Mouse (Mus musculus): ENCODE measurements at regions not wholly inside any gene's neighbourhood (a gene's known extent, or its start where the extent isn't known, plus 50 kb on each side); places are given as distances from the start of the nearest gene placed in this dataset.
A peak's percentile ranks its signal among the peaks of the same experiment; 100 is the strongest.

DNA sequence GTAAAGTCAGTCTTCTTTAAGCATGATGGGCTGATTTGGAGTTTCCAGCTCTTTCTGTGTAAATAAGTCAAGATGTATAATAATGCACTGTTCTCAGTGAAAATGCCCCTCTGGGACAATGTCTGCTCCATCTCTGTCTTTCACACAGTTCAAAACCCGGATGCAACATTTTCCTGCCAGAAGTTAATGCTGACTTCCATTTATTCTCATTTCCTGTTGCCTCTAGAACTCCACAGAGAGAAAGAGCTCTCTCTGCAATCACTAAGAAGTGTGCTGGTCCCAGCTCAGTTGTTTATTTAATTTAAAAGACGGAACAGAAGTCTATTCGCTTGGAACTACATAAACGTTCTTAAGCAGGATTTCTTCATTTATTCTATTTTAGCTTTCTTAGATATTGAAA, 92.0 kb upstream of the Hpgd start:
- TF ChIP-seq POLR2A (IDR thresholded peaks at IDR 0.05; ENCODE audit: low read depth, low read length) (no peak), CTCF (conservative IDR thresholded peaks at IDR 0.05; ENCODE audit: insufficient read depth, insufficient read length, low read depth, low read length) (no peak)
- DNase-seq = no peak
- H3K36me3 ChIP-seq (ENCODE audit: control insufficient read depth, insufficient read depth, low read length) = no peaks in the 10 kb centered on the region
- 54% methylated on average over 4 of the region's 4 CpGs for WGBS
- no peaks in the 10 kb centered on the region for H3K27me3 ChIP-seq (replicated peaks; ENCODE audit: control insufficient read depth, insufficient read depth, low read length)
- no peaks in the 10 kb centered on the region for H3K4me1 ChIP-seq (ENCODE audit: control insufficient read depth, insufficient read depth, low read length)
- no peak overlapping the region for H3K27ac ChIP-seq (ENCODE audit: insufficient read depth, low read depth, low read length)
- H3K4me3 ChIP-seq (ENCODE audit: insufficient read depth, low read depth, low read length) = no peak overlapping the region

DNA sequence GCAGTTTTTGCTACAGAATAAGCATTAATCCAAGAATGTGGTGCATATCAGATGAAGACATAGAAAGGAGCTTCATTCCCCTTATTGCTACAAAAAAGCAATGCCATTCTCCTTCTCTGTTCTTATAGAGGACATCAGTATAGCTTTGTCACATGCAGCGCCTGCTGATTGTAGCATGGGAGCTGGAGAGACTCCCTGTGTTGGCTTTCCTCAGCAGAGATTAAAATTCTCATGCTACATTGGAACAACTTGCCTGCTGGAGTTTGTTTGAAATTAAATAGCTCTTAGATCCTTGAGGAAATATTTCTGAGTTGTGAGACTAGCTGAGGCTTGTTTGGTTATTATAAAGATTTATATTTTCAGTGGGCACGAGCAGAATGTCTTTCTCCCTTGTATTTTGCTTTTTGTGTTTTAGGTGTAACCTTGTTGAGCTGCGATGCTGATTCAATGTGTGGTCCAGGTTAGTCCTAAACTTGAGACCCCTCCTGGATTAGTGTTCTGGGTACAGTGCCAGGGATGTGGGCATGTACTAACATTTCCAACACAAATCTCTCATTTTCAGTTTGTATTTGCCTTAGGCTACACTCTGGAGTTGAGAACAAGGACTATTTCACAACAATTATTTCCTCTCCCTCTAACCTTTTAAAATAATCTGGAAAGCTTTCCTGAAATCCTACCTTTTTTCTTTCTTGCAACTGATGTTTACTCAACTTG, 82.3 kb upstream of the Hpgd start:
- WGBS = 89% methylated on average over 3 of the region's 3 CpGs
- TF ChIP-seq CTCF (conservative IDR thresholded peaks at IDR 0.05; ENCODE audit: insufficient read depth, insufficient read length, low read depth, low read length) = no peak
- no peak for TF ChIP-seq POLR2A (IDR thresholded peaks at IDR 0.05; ENCODE audit: low read depth, low read length)
- Histone ChIP-seq H3K4me3 (ENCODE audit: insufficient read depth, low read depth, low read length) (no peak overlapping the region), H3K27ac (ENCODE audit: insufficient read depth, low read depth, low read length) (no peak overlapping the region), H3K36me3 (ENCODE audit: control insufficient read depth, insufficient read depth, low read length) (no peaks in the 10 kb centered on the region), H3K4me1 (ENCODE audit: control insufficient read depth, insufficient read depth, low read length) (no peaks in the 10 kb centered on the region), H3K27me3 (replicated peaks; ENCODE audit: control insufficient read depth, insufficient read depth, low read length) (no peaks in the 10 kb centered on the region)
- no peak for DNase-seq

DNA sequence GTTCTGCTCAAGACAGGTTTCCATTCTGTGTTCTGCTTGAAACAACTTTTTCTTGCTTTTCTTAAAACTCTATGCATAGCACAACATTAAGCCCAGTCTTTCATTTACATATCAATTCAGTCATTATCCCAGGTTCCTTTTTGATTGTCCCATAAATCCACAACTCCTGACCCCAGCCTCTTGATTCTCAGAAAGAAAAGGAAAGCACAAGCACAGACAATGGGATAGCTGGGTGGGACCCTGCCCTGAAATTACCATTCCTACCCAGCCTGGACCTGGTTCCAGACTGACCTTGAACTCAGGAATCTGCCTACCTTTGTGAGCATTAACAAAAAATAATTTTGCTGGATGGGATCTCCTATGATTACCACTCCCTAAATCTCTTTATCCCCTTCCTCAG, 75.5 kb upstream of the Hpgd start:
- Histone ChIP-seq H3K36me3 (ENCODE audit: control insufficient read depth, insufficient read depth, low read length) (no peaks in the 10 kb centered on the region), H3K27me3 (replicated peaks; ENCODE audit: control insufficient read depth, insufficient read depth, low read length) (no peaks in the 10 kb centered on the region), H3K4me3 (ENCODE audit: insufficient read depth, low read depth, low read length) (no peak overlapping the region), H3K4me1 (ENCODE audit: control insufficient read depth, insufficient read depth, low read length) (no peaks in the 10 kb centered on the region), H3K27ac (ENCODE audit: insufficient read depth, low read depth, low read length) (no peak overlapping the region)
- DNase-seq = no peak
- no peak for TF ChIP-seq POLR2A (IDR thresholded peaks at IDR 0.05; ENCODE audit: low read depth, low read length)
- no peak for TF ChIP-seq CTCF (conservative IDR thresholded peaks at IDR 0.05; ENCODE audit: insufficient read depth, insufficient read length, low read depth, low read length)

DNA sequence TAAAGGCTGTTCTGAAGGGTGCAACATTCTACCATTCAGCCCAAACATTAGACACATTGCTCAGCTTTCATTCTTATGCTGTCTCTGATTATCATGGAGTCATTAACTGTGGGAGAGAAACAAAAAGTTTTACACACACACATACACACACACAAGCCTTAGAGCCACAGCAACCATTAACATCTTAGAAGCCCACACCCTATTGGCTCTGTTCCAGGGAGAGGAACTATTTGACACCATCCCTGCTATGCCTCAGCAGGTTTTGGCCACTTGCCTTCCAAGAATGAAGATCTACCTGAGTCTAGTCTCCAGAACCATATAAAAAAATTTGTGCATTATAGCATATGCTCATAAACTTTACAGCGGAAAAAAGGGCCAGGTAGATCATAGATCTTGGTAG, 75.0 kb upstream of the Hpgd start:
- no peaks in the 10 kb centered on the region for H3K36me3 ChIP-seq (ENCODE audit: control insufficient read depth, insufficient read depth, low read length)
- H3K4me3 ChIP-seq (ENCODE audit: insufficient read depth, low read depth, low read length) = no peak overlapping the region
- H3K4me1 ChIP-seq (ENCODE audit: control insufficient read depth, insufficient read depth, low read length) = no peaks in the 10 kb centered on the region
- peak; percentile 50 for DNase-seq
- H3K27me3 ChIP-seq (replicated peaks; ENCODE audit: control insufficient read depth, insufficient read depth, low read length) = no peaks in the 10 kb centered on the region
- TF ChIP-seq POLR2A (IDR thresholded peaks at IDR 0.05; ENCODE audit: low read depth, low read length) (no peak), CTCF (conservative IDR thresholded peaks at IDR 0.05; ENCODE audit: insufficient read depth, insufficient read length, low read depth, low read length) (no peak)
- 98% methylated on average over 1 of the region's 1 CpGs for WGBS
- H3K27ac ChIP-seq (ENCODE audit: insufficient read depth, low read depth, low read length) = no peak overlapping the region

DNA sequence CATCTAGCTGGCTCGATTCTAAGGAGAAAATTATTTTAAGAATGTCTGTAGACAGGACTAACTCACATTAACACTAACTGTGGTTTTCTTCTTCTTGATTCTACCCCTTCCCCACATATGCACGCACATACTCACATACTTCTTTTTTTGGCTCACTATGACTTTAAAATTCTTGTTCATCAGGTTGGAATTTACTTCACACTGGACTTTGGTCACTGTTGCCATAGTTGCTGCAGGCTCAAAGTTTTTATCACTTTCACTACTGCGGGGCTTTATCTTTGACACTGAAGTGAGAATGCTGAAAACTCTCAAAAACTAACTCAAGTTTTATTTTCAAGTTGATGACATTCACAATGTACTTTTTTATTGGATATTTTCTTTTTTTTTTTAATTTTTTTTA, 71.4 kb upstream of the Hpgd start:
- no peaks in the 10 kb centered on the region for H3K36me3 ChIP-seq (ENCODE audit: control insufficient read depth, insufficient read depth, low read length)
- WGBS = 45% methylated on average over 3 of the region's 3 CpGs
- DNase-seq = peak; percentile 37
- H3K27me3 ChIP-seq (replicated peaks; ENCODE audit: control insufficient read depth, insufficient read depth, low read length) = no peaks in the 10 kb centered on the region
- H3K4me1 ChIP-seq (ENCODE audit: control insufficient read depth, insufficient read depth, low read length) = no peaks in the 10 kb centered on the region
- H3K27ac ChIP-seq (ENCODE audit: insufficient read depth, low read depth, low read length) = no peak overlapping the region
- no peak overlapping the region for H3K4me3 ChIP-seq (ENCODE audit: insufficient read depth, low read depth, low read length)
- TF ChIP-seq CTCF (conservative IDR thresholded peaks at IDR 0.05; ENCODE audit: insufficient read depth, insufficient read length, low read depth, low read length) = no peak

DNA sequence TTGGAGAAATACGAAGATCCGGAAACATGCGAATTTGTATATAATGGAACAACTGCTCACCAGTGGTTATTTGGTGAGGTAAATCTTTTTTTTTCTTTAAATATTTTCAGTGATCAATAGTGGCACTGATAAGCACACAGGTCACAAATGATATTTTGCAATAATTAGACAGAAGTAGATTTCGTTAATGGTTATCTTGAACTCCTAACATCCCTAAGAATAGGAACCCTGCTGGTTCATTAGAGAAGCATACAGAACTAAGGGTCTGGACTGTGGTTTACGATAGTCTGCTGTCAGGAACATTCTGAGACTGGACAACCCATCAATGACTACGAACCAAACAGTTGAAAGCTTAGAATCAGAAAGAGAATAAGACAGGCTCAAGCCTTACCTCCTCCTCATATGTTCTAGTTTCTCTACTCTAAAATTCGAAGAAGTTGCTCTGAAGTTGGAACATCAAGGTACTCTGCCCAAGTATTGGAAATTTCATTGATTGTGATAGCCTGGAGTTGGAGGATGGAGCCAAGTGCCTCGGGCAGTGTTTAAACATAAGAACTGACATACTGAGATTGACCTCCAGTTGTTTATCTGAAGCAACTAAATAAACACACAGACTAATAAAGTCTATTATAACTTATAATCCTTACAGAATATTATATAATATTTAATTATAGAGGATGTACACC, 63.6 kb upstream of the Hpgd start:
- DNase-seq = no peak
- Histone ChIP-seq H3K27ac (ENCODE audit: insufficient read depth, low read depth, low read length) (no peak overlapping the region), H3K4me3 (ENCODE audit: insufficient read depth, low read depth, low read length) (no peak overlapping the region), H3K27me3 (replicated peaks; ENCODE audit: control insufficient read depth, insufficient read depth, low read length) (no peaks in the 10 kb centered on the region), H3K36me3 (ENCODE audit: control insufficient read depth, insufficient read depth, low read length) (no peaks in the 10 kb centered on the region), H3K4me1 (ENCODE audit: control insufficient read depth, insufficient read depth, low read length) (no peaks in the 10 kb centered on the region; the same call in 1 of the 2 replicates)
- 91% methylated on average over 8 of the region's 8 CpGs for WGBS
- no peak for TF ChIP-seq CTCF (conservative IDR thresholded peaks at IDR 0.05; ENCODE audit: insufficient read depth, insufficient read length, low read depth, low read length)
- no peak for TF ChIP-seq POLR2A (IDR thresholded peaks at IDR 0.05; ENCODE audit: low read depth, low read length)

DNA sequence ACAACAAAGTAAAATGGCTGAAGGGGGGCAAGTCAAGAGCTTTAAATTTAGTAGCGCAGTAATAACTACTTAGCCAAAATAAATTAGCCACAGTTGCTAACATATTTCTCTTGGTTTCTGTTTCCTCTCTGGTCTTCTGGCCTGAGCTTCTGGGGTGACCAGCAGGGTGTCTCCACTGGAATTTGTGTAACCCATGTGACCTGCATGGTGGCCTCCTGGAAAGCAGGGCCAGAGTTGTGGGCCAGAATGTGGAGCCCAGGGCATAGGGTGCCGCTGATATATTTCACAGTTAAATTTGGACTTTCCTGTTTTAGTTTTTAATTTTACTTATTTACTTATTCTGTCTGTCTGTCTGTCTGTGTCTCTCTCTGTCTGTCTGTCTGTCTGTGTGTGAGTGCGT, 62.5 kb upstream of the Hpgd start:
- H3K27ac ChIP-seq (ENCODE audit: insufficient read depth, low read depth, low read length) = peak overlapping the region; percentile 83
- DNase-seq = peak; percentile 72
- H3K27me3 ChIP-seq (replicated peaks; ENCODE audit: control insufficient read depth, insufficient read depth, low read length) = no peaks in the 10 kb centered on the region
- no peaks in the 10 kb centered on the region for H3K36me3 ChIP-seq (ENCODE audit: control insufficient read depth, insufficient read depth, low read length)
- 73% methylated on average over 3 of the region's 3 CpGs for WGBS
- no peaks in the 10 kb centered on the region; the same call in 1 of the 2 replicates for H3K4me1 ChIP-seq (ENCODE audit: control insufficient read depth, insufficient read depth, low read length)
- TF ChIP-seq POLR2A (IDR thresholded peaks at IDR 0.05; ENCODE audit: low read depth, low read length) = no peak
- TF ChIP-seq CTCF (conservative IDR thresholded peaks at IDR 0.05; ENCODE audit: insufficient read depth, insufficient read length, low read depth, low read length) = no peak; the same call in 1 of the 2 replicates
- H3K4me3 ChIP-seq (ENCODE audit: insufficient read depth, low read depth, low read length) = no peak overlapping the region

All from kidney, adult 2 months (tissue).